Mouse (Mus musculus) ES-Bruce4 (cell line): ENCODE measurements around the gene Tpmt. TPM values are rescaled to one million over a fixed set of nuclear protein-coding genes. Genes with fewer than 3 reads are reported as not detected.

Experiments used
- H3K27ac ChIP-seq: 2 replicates; pipeline ENCODE4 v1.5.1; 2012; ENCODE audit warnings: low read length, inconsistent platforms; ENCODE audit not compliant: insufficient read depth
- H3K27me3 ChIP-seq: 2 replicates; pipeline ENCODE4 v1.6.1; 2012; ENCODE audit warnings: mild to moderate bottlenecking, low read length, inconsistent platforms; ENCODE audit not compliant: control insufficient read depth, poor library complexity, insufficient read depth, severe bottlenecking
- H3K36me3 ChIP-seq: 2 replicates; pipeline ENCODE4 v1.6.1; 2012; ENCODE audit warnings: inconsistent platforms, mild to moderate bottlenecking, low read length, moderate library complexity; ENCODE audit not compliant: control insufficient read depth, poor library complexity, insufficient read depth, severe bottlenecking
- H3K4me1 ChIP-seq: one replicate; pipeline ENCODE4 v1.8.1; 2011; ENCODE audit warnings: low read length; ENCODE audit not compliant: control insufficient read depth, insufficient read depth
- H3K4me3 ChIP-seq: 2 replicates; pipeline ENCODE4 v1.5.1; 2011; ENCODE audit warnings: low read depth, mild to moderate bottlenecking, low read length
- H3K9ac ChIP-seq: 2 replicates; pipeline ENCODE4 v1.6.1; 2012; ENCODE audit warnings: low read depth, mild to moderate bottlenecking, inconsistent platforms; ENCODE audit not compliant: poor library complexity, severe bottlenecking
- H3K9me3 ChIP-seq: replicated peaks from 2 replicates; pipeline ENCODE4 v1.6.1; 2012; ENCODE audit warnings: mild to moderate bottlenecking, low read length, inconsistent platforms; ENCODE audit not compliant: control insufficient read depth, poor library complexity, insufficient read depth, severe bottlenecking
- CTCF ChIP-seq: IDR thresholded peaks from one replicate; pipeline ENCODE4 v1.8.1; 2011; ENCODE audit warnings: low read depth, low read length
- EP300 ChIP-seq: IDR thresholded peaks from 2 replicates; pipeline ENCODE4 v1.6.1; 2011; ENCODE audit warnings: low read depth, low read length; ENCODE audit not compliant: insufficient read depth
- POLR2A ChIP-seq: IDR thresholded peaks from one replicate; pipeline ENCODE4 v1.8.1; 2011; ENCODE audit warnings: low read length; ENCODE audit not compliant: insufficient read depth
- polyA plus RNA-seq: library from polyadenylated mRNA; stranded (reverse); fragments of >200 nt; gene quantifications from 2 replicates; pipeline ENCODE4 v1.2.4, GENCODE M21; 2011; ENCODE audit warnings: low read depth; ENCODE audit not compliant: missing spikeins, insufficient read depth, insufficient read length

The Tpmt gene
- polyA plus RNA-seq, 1 experiment = 31.7 TPM

GRCm38 (mm10) chr13:47050009-47050408 is 5.5 kb upstream of the Tpmt start:
- no peak overlapping the region for H3K9ac ChIP-seq
- peaks cover 2% of the 10 kb centered on the region; the same call in 1 of the 2 replicates for H3K36me3 ChIP-seq
- H3K4me3 ChIP-seq = no peak overlapping the region
- H3K9me3 ChIP-seq = no peaks in the 10 kb centered on the region
- TF ChIP-seq POLR2A = no peak
- H3K27me3 ChIP-seq = no peaks in the 10 kb centered on the region
- H3K27ac ChIP-seq = no peak overlapping the region
- H3K4me1 ChIP-seq = no peaks in the 10 kb centered on the region

DNA sequence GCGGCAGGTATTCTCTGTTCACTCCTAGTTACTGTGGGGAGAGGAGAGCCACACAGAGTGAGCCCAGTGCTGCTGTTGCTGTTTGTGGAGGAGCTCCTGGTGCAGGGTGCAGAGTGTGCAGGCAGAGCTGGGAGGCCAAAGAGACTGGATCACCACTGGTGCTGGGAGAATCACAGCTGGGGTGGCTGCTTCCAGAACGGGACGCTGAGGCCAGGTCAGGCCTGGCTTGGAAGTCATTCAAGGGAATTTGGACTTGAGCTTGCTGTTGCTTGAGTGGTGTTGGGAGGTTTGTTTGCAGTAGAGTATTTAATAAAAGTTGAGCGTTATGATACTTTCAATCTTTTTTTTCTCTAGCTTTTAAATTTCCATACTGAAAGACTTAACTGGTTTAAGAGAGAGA is 3.5 kb upstream of the Tpmt start:
- Histone ChIP-seq H3K4me3 (no peak overlapping the region), H3K4me1 (no peaks in the 10 kb centered on the region), H3K9me3 (no peaks in the 10 kb centered on the region), H3K9ac (no peak overlapping the region), H3K36me3 (peaks cover 2% of the 10 kb centered on the region; the same call in 1 of the 2 replicates), H3K27me3 (no peaks in the 10 kb centered on the region), H3K27ac (no peak overlapping the region)
- TF ChIP-seq CTCF (no peak), EP300 (no peak), POLR2A (no peak)

GRCm38 (mm10) chr13:47043833-47044616 is 512 bp downstream of the Tpmt start:
- Histone ChIP-seq H3K9me3 (no peaks in the 10 kb centered on the region), H3K4me1 (no peaks in the 10 kb centered on the region), H3K27ac (no peak overlapping the region), H3K4me3 (peak overlapping the region; percentile 74), H3K27me3 (no peaks in the 10 kb centered on the region), H3K36me3 (no peaks in the 10 kb centered on the region), H3K9ac (peak overlapping the region; percentile 93)
- TF ChIP-seq EP300 (no peak), POLR2A (no peak), CTCF (no peak)

DNA sequence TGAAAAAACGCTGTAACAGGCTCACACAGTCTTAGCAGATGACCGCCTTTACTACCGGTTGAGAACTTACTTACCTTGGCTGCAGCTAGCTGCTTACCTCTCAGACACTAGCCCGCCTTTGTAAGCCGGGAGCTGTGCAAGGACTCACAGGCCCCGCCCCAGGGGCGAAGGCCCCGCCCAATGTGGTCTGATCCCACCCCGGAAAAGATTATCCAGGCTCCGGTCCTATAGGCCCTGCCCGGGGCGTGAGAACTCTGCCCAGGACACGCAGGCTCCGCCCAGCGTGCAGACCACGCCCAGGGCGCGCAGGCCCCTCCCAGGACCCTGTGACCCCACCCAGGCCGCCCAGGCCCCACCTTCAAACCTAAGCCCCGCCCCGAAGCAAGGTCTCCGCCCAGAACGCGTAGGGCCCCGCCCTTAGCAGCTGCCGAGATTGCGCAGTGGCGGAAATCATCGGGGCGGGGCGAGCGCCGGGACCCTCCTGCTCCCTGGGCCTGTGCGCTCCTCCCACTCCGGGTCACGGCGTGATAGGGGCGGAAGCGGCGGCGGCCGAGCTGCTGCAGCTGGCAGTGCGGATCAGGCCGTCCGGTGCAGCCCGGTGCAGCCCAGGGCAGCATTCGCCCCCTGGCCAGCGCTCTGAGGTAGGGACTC is 1.4 kb downstream of the Tpmt start, which contains the start of gene Kdm1b:
Gene Kdm1b, plus strand, starts transcription at position 470 of the 651 bp plus-strand sequence.
- H3K36me3 ChIP-seq = no peaks in the 10 kb centered on the region

DNA sequence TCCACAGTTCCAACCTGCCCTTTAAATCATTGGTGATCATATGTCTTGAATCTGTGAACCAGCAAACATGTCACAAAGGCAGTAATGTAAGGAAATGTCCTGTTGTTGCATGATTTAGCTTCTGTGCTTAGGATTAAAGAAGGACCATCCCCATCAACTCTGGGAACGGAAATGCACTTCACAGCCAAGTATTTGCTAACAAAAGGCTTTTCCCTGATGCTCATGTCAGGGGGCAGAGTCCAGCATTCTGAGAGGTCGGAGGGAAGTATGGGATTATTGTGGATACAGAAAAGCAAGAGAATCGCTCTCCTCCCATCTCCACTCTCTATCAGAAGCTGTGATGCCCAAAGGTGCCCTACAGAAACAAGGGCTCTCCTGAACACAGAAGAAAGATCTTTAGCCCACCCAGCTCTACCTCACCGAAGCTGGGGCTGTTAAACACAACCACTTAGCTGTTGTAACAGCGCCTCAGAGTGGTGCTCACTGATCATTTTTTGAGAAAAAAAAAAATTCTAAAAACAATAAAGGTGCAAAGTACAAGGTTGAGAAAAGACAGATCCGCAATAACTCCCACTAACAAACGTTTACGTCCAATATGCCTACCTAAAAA is 2.4 kb downstream of the Tpmt start:
- H3K9me3 ChIP-seq = no peaks in the 10 kb centered on the region
- no peaks in the 10 kb centered on the region for H3K36me3 ChIP-seq
- peak overlapping the region; percentile 75 for H3K9ac ChIP-seq
- H3K27me3 ChIP-seq = no peaks in the 10 kb centered on the region
- no peaks in the 10 kb centered on the region for H3K4me1 ChIP-seq
- TF ChIP-seq POLR2A = no peak
- no peak for TF ChIP-seq EP300
- TF ChIP-seq CTCF = no peak
- H3K27ac ChIP-seq = no peak overlapping the region
- H3K4me3 ChIP-seq = no peak overlapping the region; the same call in 1 of the 2 replicates

More for the DNA sequence above, 1.4 kb downstream of the Tpmt start, which contains the start of gene Kdm1b:
- no peak within 1 kb of the TSS; the same call in 1 of the 2 replicates for H3K27ac ChIP-seq
- H3K9ac ChIP-seq = peak within 1 kb of the TSS; percentile 93
- H3K4me1 ChIP-seq = no peaks in the 10 kb centered on the region
- no peaks in the 10 kb centered on the region for H3K27me3 ChIP-seq
- no peaks in the 10 kb centered on the region for H3K9me3 ChIP-seq
- no peak for TF ChIP-seq CTCF
- TF ChIP-seq EP300 = no peak
- peak; percentile 90 for TF ChIP-seq POLR2A
- H3K4me3 ChIP-seq = peak within 1 kb of the TSS; percentile 84
